Mouse (Mus musculus): ENCODE data around the gene Trmo. TPM values are rescaled to one million over a fixed set of nuclear protein-coding genes. Genes with fewer than 3 reads are reported as not detected.

The Trmo gene
- total RNA-seq, 2 experiments from 2014 or later, result 4.9 to 5.5 TPM

GRCm38 (mm10) chr4:46371030-46371429 is 18.2 kb downstream of the Trmo start:
- DNase-seq (ENCODE audit: low spot score in 2 of 2), result peak; percentile 35 to 52

- no peak for DNase-seq (ENCODE audit: low spot score in 2 of 2)
Measured at GRCm38 (mm10) chr4:46370406-46370805, 18.8 kb downstream of the Trmo start.

GRCm38 (mm10) chr4:46369070-46369469 is 20.2 kb downstream of the Trmo start:
- DNase-seq (ENCODE audit: low spot score in 2 of 2), result no peak

- DNase-seq (ENCODE audit: low spot score in 2 of 2), result no peak
Measured at GRCm38 (mm10) chr4:46367487-46367959, 21.7 kb downstream of the Trmo start.

GRCm38 (mm10) chr4:46364360-46364759 is 24.9 kb downstream of the Trmo start:
- DNase-seq (ENCODE audit: low spot score in 2 of 2), result no peak

- no peak for DNase-seq (ENCODE audit: low spot score in 2 of 2)
Measured at GRCm38 (mm10) chr4:46361258-46361657, 28.0 kb downstream of the Trmo start.

GRCm38 (mm10) chr4:46359539-46360253 is 29.5 kb downstream of the Trmo start:
- no peak for DNase-seq (ENCODE audit: low spot score in 2 of 2)

GRCm38 (mm10) chr4:46356351-46357133 is 32.7 kb downstream of the Trmo start:
- DNase-seq (ENCODE audit: low spot score in 2 of 2), result peak; percentile 67 to 68

- DNase-seq (ENCODE audit: low spot score in 2 of 2), result no peak
Measured at GRCm38 (mm10) chr4:46353045-46353444, 36.2 kb downstream of the Trmo start.

GRCm38 (mm10) chr4:46349530-46349929 is 39.7 kb downstream of the Trmo start:
- no peak for DNase-seq (ENCODE audit: low spot score in 2 of 2)

GRCm38 (mm10) chr4:46348897-46349296 is 40.3 kb downstream of the Trmo start:
- no peak for DNase-seq (ENCODE audit: low spot score in 2 of 2)

GRCm38 (mm10) chr4:46347580-46348515 is 41.4 kb downstream of the Trmo start:
- no peak for DNase-seq (ENCODE audit: low spot score in 2 of 2)

GRCm38 (mm10) chr4:46347141-46347540 is 42.1 kb downstream of the Trmo start:
- no peak for DNase-seq (ENCODE audit: low spot score in 2 of 2)

GRCm38 (mm10) chr4:46346221-46346620 is 43.0 kb downstream of the Trmo start:
- DNase-seq (ENCODE audit: low spot score in 2 of 2), result no peak

- DNase-seq (ENCODE audit: low spot score in 2 of 2), result no peak
Measured at GRCm38 (mm10) chr4:46345773-46346100, 43.5 kb downstream of the Trmo start.

- no peak for DNase-seq (ENCODE audit: low spot score in 2 of 2)
Measured at GRCm38 (mm10) chr4:46345056-46345772, 44.0 kb downstream of the Trmo start.

GRCm38 (mm10) chr4:46344288-46344687 is 44.9 kb downstream of the Trmo start:
- DNase-seq (ENCODE audit: low spot score in 2 of 2), result peak in 1 of 2 experiments; percentile 22

GRCm38 (mm10) chr4:46343596-46344260 is 45.5 kb downstream of the Trmo start, which contains the start of gene Foxe1:
Gene Foxe1, plus strand, starts transcription at chr4:46343609.
- DNase-seq (ENCODE audit: low spot score in 2 of 2), result no peak

GRCm38 (mm10) chr4:46342711-46343286 is 46.4 kb downstream of the Trmo start:
- DNase-seq (ENCODE audit: low spot score in 2 of 2), result no peak

Measured in layer of hippocampus, postnatal 10 days (tissue).